Mouse (Mus musculus): ENCODE data around the gene Cfap46. TPM values are rescaled to one million over a fixed set of nuclear protein-coding genes. Genes with fewer than 3 reads are reported as not detected.
"Not testable (repeated sequence)": the region's sequence is repeated elsewhere in the genome, so short reads cannot be mapped to it uniquely, and the experiment has no call there.

The Cfap46 gene
- polyA plus RNA-seq, 1 experiment from 2014 or later = 0.21 TPM

DNA sequence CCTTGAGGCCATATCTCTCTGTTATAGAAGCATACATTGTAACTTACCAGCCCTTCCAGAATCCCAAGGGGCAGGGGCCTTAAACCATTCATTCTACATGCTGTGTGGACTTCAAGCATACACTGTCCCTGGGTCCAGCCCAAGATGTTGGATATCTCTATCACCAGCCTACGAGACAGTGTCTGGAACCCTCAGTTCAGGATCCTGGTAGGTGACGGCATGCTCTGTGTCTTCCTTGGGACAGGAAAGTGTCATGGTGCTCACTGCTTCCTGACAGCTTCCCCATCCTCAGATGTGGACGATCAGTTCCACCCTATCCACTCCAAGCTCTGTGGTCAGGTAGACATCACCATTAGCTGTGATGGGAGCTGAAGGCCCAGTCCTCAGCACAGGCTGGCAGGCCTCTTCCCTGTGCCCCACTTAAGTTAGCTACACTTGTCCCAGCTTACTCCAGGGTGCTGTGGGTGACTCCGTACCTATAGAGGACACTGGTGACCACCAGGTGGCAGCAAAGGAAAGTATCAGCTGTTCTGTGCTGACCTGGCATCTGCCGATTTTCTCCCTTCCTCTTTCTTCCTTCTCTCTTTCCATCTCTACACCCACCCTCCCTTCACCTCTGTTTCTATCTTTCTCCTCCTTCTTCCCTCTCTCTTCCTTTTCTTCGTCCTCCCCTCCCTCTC lies 19.7 kb upstream of the Cfap46 start:
- WGBS = 30% methylated on average over 6 of the region's 6 CpGs

DNA sequence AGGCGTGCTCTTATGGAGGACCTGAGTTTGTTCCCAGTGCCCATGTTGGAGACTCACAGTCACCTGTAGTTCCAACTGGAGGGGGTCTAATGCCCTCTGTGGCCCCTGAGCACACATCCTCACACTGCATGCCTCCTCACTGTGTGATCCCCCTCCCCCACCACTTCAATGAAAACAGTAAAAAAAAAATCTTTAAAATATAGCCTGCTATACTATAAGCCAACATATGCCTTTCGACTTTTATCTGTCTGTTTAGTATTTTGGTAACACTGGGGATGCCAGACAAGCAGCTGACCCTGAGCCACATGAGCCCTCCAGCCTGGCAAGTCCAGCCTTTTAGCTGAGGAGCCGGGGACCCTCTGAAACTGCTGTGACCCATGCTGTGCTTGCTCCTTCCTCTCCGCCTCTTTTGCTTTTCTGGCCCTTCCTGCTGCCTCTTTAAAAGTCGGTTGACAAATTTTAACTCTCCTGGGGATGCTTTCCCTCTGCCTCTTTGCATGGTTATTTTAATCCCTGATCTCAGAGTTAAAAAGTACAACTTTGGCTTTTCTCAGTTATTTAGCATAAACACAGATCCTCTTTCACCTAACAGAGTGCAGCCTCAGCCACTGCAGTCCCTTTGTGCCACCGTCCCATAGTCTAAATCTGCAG lies 18.2 kb upstream of the Cfap46 start:
- Histone ChIP-seq H3K27me3 (peaks cover 23% of the 10 kb centered on the region; the same call in 1 of the 2 replicates), H3K27ac (no peak overlapping the region), H3K4me3 (replicated peaks) (no peak overlapping the region), H3K9ac (no peak overlapping the region), H3K4me2 (no peak overlapping the region), H3K36me3 (no peaks in the 10 kb centered on the region), H3K9me3 (replicated peaks) (no peaks in the 10 kb centered on the region), H3K4me1 (0 out of 2 replicates have a peak, but pooled peaks cover 4% of the 10 kb centered on the region)
- WGBS = 42% methylated on average over 6 of the region's 6 CpGs
- no peak for ATAC-seq (replicated peaks; ENCODE audit: low FRiP score)

More for the DNA sequence above, 19.7 kb upstream of the Cfap46 start:
- no peak overlapping the region for H3K9ac ChIP-seq
- no peak overlapping the region for H3K27ac ChIP-seq
- H3K4me2 ChIP-seq = no peak overlapping the region
- H3K27me3 ChIP-seq = peaks cover 35% of the 10 kb centered on the region
- peak; percentile 73 for ATAC-seq (replicated peaks; ENCODE audit: low FRiP score)
- 0 out of 2 replicates have a peak, but pooled peaks cover 4% of the 10 kb centered on the region for H3K4me1 ChIP-seq
- no peaks in the 10 kb centered on the region for H3K36me3 ChIP-seq
- no peaks in the 10 kb centered on the region for H3K9me3 ChIP-seq (replicated peaks)
- no peak overlapping the region for H3K4me3 ChIP-seq (replicated peaks)

DNA sequence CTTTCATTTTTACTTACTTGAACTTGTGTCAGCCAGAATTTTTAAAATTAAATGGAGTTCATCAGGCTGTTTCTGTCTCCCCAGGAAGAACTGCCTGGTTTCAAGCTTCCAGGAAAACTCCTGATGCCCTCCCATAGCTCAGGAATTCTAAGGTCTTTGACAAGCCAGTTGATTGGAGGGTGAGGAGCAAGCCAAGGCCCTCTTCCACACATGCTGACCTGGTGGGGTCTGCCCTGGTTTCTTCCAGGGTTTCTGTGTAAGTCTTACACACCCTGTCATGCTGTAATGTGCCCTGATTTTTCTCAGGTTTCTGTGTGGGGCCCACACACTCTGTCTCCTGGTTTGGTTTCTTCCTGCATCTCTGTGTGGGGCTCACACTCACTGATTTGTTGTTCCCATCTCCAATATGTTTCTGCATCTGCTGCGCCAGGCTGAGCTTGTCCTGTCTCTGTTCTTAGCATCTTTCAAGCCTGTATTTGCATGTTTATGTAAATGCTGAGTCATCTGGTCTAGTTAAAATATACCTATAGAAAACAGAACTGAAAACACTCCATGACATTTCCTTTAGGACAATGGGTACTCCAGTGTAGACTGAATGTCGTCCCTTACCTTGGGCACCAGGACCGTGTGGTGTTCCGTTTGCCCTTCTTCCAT lies 9.2 kb upstream of the Cfap46 start:
- Histone ChIP-seq H3K9ac (no peak overlapping the region), H3K9me3 (replicated peaks) (no peaks in the 10 kb centered on the region), H3K27ac (no peak overlapping the region), H3K4me3 (replicated peaks) (no peak overlapping the region), H3K4me2 (no peak overlapping the region), H3K27me3 (no peaks in the 10 kb centered on the region), H3K4me1 (no peaks in the 10 kb centered on the region), H3K36me3 (no peaks in the 10 kb centered on the region)
- ATAC-seq (replicated peaks; ENCODE audit: low FRiP score) = no peak
- WGBS = 95% methylated on average over 4 of the region's 4 CpGs

DNA sequence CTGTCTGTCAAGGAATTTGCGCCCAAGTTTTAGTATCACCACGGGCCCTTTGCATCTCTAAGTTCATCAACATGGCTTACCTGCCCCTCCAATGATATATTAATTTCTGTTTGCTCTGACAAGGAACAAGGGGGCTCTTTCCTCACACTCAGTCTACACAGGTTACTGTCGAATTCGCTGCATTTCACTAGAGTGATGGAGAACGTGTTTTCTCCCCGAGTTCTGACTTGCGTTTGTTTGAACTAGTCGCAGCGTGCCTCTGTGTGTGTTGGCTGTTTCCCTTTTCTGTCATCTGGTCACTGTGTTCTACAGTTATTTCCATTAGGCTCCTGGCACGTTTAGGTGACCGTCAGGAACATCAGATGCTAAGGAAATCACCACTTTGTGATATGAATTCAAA lies 8.6 kb upstream of the Cfap46 start:
- ATAC-seq (replicated peaks; ENCODE audit: low FRiP score) = no peak
- no peaks in the 10 kb centered on the region for H3K36me3 ChIP-seq
- no peak overlapping the region for H3K27ac ChIP-seq
- H3K4me2 ChIP-seq = no peak overlapping the region
- H3K4me1 ChIP-seq = no peaks in the 10 kb centered on the region
- H3K4me3 ChIP-seq (replicated peaks) = no peak overlapping the region
- H3K9ac ChIP-seq = no peak overlapping the region
- H3K27me3 ChIP-seq = no peaks in the 10 kb centered on the region
- 87% methylated on average over 11 of the region's 11 CpGs for WGBS
- H3K9me3 ChIP-seq (replicated peaks) = no peaks in the 10 kb centered on the region

DNA sequence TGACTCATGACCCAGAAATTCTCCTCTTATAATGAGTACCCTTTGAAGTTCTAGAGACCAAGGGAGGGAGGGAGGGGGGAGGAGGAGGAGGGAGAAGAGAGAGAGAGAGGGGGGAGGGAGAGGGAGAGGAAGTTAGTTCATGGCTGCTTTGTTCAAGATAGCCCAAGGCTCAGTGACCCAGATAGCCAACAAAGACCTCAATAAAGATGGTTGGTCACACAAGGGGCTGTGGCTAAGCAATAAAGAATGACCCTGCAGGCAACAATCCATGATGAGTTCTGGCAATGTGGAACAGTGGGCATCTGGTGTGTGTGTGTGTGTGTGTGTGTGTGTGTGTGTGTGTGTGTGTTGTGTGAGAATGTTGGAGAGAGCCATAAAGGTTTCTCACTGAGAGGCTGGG lies 1.7 kb upstream of the Cfap46 start:
- H3K4me2 ChIP-seq = no peak overlapping the region
- peaks cover 15% of the 10 kb centered on the region for H3K4me1 ChIP-seq
- H3K36me3 ChIP-seq = no peaks in the 10 kb centered on the region
- no peaks in the 10 kb centered on the region for H3K9me3 ChIP-seq (replicated peaks)
- no peak overlapping the region for H3K9ac ChIP-seq
- H3K27ac ChIP-seq = no peak overlapping the region
- H3K27me3 ChIP-seq = 0 out of 2 replicates have a peak, but pooled peaks cover 7% of the 10 kb centered on the region
- peak; percentile 23; the same call in 1 of the 2 replicates for ATAC-seq (replicated peaks; ENCODE audit: low FRiP score)
- H3K4me3 ChIP-seq (replicated peaks) = no peak overlapping the region

DNA sequence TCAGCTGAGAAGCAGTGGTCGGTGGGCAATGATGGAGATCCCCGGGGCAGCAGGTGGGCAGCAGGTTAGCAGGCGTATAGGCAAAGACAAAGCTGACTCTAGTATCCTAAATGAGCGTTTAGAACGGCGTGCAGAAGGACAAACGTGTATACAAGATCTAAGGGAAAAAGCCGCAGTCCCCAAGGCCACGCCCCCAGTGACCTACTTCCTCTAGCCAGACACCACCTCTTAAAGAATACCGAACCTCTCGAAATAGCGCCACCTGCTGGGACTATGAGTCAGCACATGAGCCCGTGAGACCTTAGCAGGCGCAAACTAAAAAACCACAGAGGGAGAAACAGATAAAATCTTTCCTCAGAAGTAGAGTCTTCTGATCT lies 924 bp upstream of the Cfap46 start:
- peak overlapping the region; percentile 68 for H3K27ac ChIP-seq
- WGBS = 0% methylated on average over 14 of the region's 14 CpGs
- ATAC-seq (replicated peaks; ENCODE audit: low FRiP score) = peak; percentile 84
- H3K4me2 ChIP-seq = peak overlapping the region; percentile 91
- H3K9ac ChIP-seq = peak overlapping the region; percentile 37
- H3K9me3 ChIP-seq (replicated peaks) = no peaks in the 10 kb centered on the region
- no peaks in the 10 kb centered on the region for H3K36me3 ChIP-seq
- 0 out of 2 replicates have a peak, but pooled peaks cover 7% of the 10 kb centered on the region for H3K27me3 ChIP-seq
- H3K4me1 ChIP-seq = peaks cover 15% of the 10 kb centered on the region
- peak overlapping the region; percentile 61 for H3K4me3 ChIP-seq (replicated peaks)

DNA sequence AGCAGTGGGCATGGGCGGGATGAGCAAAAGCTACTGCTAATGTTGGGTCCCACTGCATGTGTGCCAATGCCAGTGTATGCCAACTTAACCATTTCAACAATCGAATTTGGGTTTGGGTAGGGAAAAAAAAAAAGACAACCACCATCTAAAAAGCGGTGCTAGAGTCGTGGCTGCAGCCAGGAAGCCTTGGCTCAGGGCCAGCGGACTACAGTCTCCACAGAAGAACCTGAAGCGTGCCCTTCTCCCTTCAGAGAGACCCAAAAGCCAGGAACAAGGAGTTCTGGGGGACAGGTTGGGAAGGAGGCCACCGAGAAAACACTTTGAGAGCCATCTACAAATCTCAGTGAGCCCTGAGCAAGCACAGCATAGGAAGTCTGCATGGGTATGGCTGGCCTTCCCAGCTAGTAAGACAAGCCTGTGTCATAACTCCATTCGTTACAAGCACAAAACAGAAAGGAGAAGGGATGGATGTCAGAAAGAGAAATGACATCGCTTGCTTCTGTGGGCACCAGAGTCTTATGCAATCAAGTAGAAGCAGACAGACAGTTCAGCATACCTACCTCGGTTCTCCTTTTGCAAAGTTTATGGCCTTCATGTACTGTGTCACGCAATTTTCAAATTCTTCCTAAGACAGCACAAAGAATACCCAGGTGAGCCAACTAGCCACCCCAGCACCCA lies 1.6 kb downstream of the Cfap46 start:
- H3K36me3 ChIP-seq = no peaks in the 10 kb centered on the region
- no peak overlapping the region for H3K4me2 ChIP-seq
- no peaks in the 10 kb centered on the region for H3K9me3 ChIP-seq (replicated peaks)
- H3K4me3 ChIP-seq (replicated peaks) = no peak overlapping the region
- H3K27me3 ChIP-seq = 0 out of 2 replicates have a peak, but pooled peaks cover 7% of the 10 kb centered on the region
- WGBS = 73% methylated on average over 11 of the region's 11 CpGs
- no peak overlapping the region for H3K9ac ChIP-seq
- peaks cover 15% of the 10 kb centered on the region for H3K4me1 ChIP-seq
- H3K27ac ChIP-seq = no peak overlapping the region
- ATAC-seq (replicated peaks; ENCODE audit: low FRiP score) = no peak

DNA sequence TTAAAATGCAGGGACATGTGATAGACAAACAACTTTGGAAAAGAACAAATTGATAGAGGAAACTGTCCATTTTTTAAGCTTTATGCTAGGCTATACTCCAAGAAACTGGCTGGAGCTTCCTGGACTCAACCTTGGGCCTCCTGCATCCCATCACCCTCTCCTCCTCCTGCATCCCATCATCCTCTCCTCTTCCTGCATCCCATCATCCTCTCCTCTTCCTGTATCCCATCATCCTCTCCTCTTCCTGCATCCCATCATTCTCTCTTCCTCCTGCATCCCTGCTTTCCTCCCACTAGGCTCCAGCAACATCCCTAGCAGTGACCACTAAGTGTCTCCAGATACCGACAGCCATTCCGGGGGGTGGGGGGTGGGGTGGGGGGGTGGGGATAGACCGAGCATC lies 7.2 kb downstream of the Cfap46 start:
- no peaks in the 10 kb centered on the region for H3K9me3 ChIP-seq (replicated peaks)
- H3K27me3 ChIP-seq = no peaks in the 10 kb centered on the region
- no peak overlapping the region for H3K9ac ChIP-seq
- no peak for ATAC-seq (replicated peaks; ENCODE audit: low FRiP score)
- H3K36me3 ChIP-seq = no peaks in the 10 kb centered on the region
- WGBS = 74% methylated on average over 3 of the region's 3 CpGs
- no peak overlapping the region for H3K4me3 ChIP-seq (replicated peaks)
- H3K27ac ChIP-seq = no peak overlapping the region
- H3K4me2 ChIP-seq = no peak overlapping the region
- H3K4me1 ChIP-seq = no peaks in the 10 kb centered on the region

DNA sequence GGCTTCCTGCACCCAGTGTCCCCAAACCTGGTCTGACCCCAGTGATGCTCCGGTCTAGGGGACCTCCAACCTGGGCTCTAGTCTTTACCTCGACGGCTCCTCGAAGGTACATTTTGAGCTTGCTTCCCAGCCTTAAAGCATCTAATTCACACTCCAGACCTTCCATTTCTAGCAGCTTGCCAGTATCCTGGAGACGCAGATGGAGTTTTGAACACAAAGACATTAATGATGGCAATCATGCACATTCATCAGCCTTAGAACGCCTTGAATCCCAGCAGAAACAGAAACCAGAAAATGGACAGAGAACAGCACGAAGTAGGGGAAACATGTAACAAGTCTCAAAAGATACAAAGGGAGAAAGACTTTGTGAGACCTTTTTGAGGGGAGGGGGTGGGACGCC lies 16.7 kb downstream of the Cfap46 start:
- no peaks in the 10 kb centered on the region for H3K27me3 ChIP-seq
- no peaks in the 10 kb centered on the region for H3K36me3 ChIP-seq
- WGBS = 82% methylated on average over 8 of the region's 8 CpGs
- no peak overlapping the region for H3K4me2 ChIP-seq
- no peak overlapping the region for H3K27ac ChIP-seq
- ATAC-seq (replicated peaks; ENCODE audit: low FRiP score) = no peak
- no peak overlapping the region for H3K4me3 ChIP-seq (replicated peaks)
- no peaks in the 10 kb centered on the region for H3K9me3 ChIP-seq (replicated peaks)
- 0 out of 2 replicates have a peak, but pooled peaks cover 3% of the 10 kb centered on the region for H3K4me1 ChIP-seq
- no peak overlapping the region for H3K9ac ChIP-seq

DNA sequence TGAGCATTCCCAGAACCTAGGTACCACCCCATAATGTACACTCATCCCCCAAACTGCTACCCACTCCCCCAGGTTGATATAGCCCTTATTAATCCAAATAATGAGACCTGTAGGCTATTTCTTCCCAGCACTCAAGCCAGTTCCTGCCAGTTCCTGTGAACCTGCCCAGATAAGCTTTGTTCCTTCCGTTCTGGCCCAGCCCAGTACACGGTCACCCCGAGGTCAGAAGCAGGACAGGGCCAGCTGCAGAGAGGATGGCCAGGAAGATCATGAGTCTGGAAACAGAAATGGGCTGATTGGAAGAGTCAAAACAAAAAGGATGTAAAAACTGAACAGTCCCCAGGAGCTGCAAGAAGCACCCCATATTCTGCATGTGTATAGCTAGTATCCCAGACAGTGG lies 20.3 kb downstream of the Cfap46 start:
- WGBS = 53% methylated on average over 3 of the region's 3 CpGs
- Histone ChIP-seq H3K27ac (no peak overlapping the region), H3K36me3 (no peaks in the 10 kb centered on the region), H3K27me3 (no peaks in the 10 kb centered on the region), H3K4me1 (0 out of 2 replicates have a peak, but pooled peaks cover 3% of the 10 kb centered on the region), H3K4me3 (replicated peaks) (no peak overlapping the region), H3K9me3 (replicated peaks) (no peaks in the 10 kb centered on the region), H3K4me2 (no peak overlapping the region), H3K9ac (no peak overlapping the region)
- ATAC-seq (replicated peaks; ENCODE audit: low FRiP score) = no peak

DNA sequence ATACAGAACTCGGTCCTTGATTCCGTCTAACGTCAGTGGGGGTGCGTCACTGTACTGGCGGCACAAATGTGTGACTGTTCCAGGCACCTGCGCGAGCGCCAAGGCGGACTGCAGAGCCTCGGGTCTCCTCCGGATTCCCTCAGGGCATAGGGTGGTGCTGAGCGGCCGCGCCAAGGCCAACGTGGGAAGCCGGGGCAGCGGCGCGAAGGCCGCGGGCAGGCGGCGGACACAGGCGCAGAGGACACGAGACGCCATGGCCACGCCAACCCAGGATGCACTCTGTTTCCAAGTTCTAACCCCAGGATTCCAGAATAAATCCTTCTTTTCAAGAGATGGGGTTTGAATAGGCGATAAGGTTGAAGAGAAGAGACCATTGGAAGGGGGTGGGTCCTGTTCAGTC lies 23.7 kb downstream of the Cfap46 start:
- not testable (repeated sequence) for H3K27ac ChIP-seq; H3K36me3 ChIP-seq; H3K9me3 ChIP-seq (replicated peaks); H3K4me1 ChIP-seq; ATAC-seq (replicated peaks; ENCODE audit: low FRiP score); H3K9ac ChIP-seq; H3K4me3 ChIP-seq (replicated peaks); H3K4me2 ChIP-seq; H3K27me3 ChIP-seq
- WGBS = 93% methylated on average over 28 of the region's 28 CpGs

DNA sequence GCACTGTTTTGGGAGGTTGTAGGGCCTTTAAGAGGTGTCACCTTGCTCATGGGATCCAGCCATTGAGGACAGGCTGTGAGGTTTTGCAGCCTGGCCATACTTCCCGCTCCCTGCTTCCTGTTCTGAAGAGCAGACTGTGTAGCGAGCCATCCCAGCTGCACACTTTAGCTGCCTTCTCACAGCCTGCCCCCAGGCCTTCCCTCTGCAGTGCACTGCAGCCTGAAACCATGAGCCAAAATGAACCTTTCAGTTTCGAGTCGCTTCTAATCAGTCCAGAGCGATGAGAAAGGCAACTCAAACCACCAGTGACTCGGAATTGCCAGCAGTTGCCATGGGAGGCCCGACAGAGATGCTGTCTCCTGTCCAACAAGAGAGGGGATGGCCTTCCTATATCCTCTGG lies 33.9 kb downstream of the Cfap46 start:
- H3K27ac ChIP-seq = no peak overlapping the region
- no peaks in the 10 kb centered on the region for H3K9me3 ChIP-seq (replicated peaks)
- H3K36me3 ChIP-seq = no peaks in the 10 kb centered on the region
- 0 out of 2 replicates have a peak, but pooled peaks cover 6% of the 10 kb centered on the region for H3K27me3 ChIP-seq
- H3K4me1 ChIP-seq = no peaks in the 10 kb centered on the region
- no peak for ATAC-seq (replicated peaks; ENCODE audit: low FRiP score)
- H3K4me2 ChIP-seq = no peak overlapping the region
- H3K4me3 ChIP-seq (replicated peaks) = no peak overlapping the region
- WGBS = 76% methylated on average over 7 of the region's 7 CpGs
- H3K9ac ChIP-seq = no peak overlapping the region
